Mouse (Mus musculus) ES-Bruce4 (cell line): ENCODE measurements around the gene Atcay.

Experiments used
- CTCF ChIP-seq: IDR thresholded peaks from one replicate; pipeline ENCODE4 v1.8.1; 2011; ENCODE audit warnings: low read depth, low read length
- EP300 ChIP-seq: IDR thresholded peaks from 2 replicates; pipeline ENCODE4 v1.6.1; 2011; ENCODE audit warnings: low read depth, low read length; ENCODE audit not compliant: insufficient read depth
- POLR2A ChIP-seq: IDR thresholded peaks from one replicate; pipeline ENCODE4 v1.8.1; 2011; ENCODE audit warnings: low read length; ENCODE audit not compliant: insufficient read depth

- TF ChIP-seq POLR2A (no peak), EP300 (no peak), CTCF (no peak)
These were observed 18.8 kb upstream of the Atcay start for GRCm38 (mm10) chr10:81249442-81249841.
